Mouse (Mus musculus) liver, embryonic 14.5 days (tissue): ENCODE measurements around the gene Ier3.

ENCODE experiments used
- CTCF ChIP-seq: IDR thresholded peaks from 2 replicates; pipeline ENCODE4 v1.5.1; 2016; ENCODE audit warnings: antibody characterized with exemption, low read depth, control low read depth
- EP300 ChIP-seq: IDR thresholded peaks from 2 replicates; pipeline ENCODE4 v1.6.1; 2016; ENCODE audit warnings: antibody characterized with exemption, low read depth

GRCm38 (mm10) chr17:35817226-35817625, 4.3 kb upstream of the Ier3 start:
- TF ChIP-seq CTCF (no peak), EP300 (no peak)
